Mouse (Mus musculus) gastrocnemius, postnatal 36 days (tissue): ENCODE data around the gene Tbc1d24. TPM values are rescaled to one million over a fixed set of nuclear protein-coding genes. Genes with fewer than 3 reads are reported as not detected.

Experiments used
- DNase-seq, 2 experiments: peaks; one replicate each; pipeline ENCODE4 v3.0.0; 2022
- intact Hi-C: fragments of 180-260 bp; cut with DNase I; formaldehyde crosslinking; loops from one replicate; pipeline ENCODE4 v1.15.1; 2025
- total RNA-seq, 2 experiments: library from RNA; stranded (reverse); gene quantifications; 2 replicates each; pipeline ENCODE4 v1.2.3; 2021

Gene Tbc1d24
- total RNA-seq, 2 experiments from 2014 or later, result 2.9 to 4.4 TPM

- DNase-seq, result no peak
- intact Hi-C loops, result no loop called here
These were observed 12.5 kb downstream of the Tbc1d24 start for GRCm38 (mm10) chr17:24192848-24193247.

DNA sequence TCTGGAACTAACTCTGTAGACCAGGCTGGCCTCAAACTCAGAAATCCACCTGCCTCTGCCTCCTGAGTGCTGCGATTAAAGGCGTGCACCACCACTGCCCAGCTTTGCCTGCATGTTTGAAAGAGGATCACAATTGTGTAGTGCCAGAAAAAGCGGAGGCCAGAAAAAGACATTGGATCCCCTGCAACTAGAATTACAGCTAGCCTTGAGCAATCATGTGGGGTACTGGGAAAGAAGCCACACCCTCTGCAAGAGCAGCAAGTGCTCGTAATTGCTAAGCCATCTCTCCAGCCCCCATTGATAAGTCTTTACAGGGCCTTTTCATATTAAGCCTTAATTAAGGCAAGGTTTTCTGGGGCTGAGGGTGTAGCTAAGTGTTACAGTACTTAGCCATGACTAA, 13.9 kb downstream of the Tbc1d24 start:
- DNase-seq, result no peak
- intact Hi-C loops, result no loop called here

GRCm38 (mm10) chr17:24190934-24191333, 14.4 kb downstream of the Tbc1d24 start:
- DNase-seq, result no peak
- intact Hi-C loops, result no loop called here

GRCm38 (mm10) chr17:24174259-24174658, 31.1 kb downstream of the Tbc1d24 start:
- intact Hi-C loops, result loop anchor here (5.0 kb wide), 4 partner anchors 68 to 213 kb away; partner anchors contain the start of genes Abca17 and Abca3

DNA sequence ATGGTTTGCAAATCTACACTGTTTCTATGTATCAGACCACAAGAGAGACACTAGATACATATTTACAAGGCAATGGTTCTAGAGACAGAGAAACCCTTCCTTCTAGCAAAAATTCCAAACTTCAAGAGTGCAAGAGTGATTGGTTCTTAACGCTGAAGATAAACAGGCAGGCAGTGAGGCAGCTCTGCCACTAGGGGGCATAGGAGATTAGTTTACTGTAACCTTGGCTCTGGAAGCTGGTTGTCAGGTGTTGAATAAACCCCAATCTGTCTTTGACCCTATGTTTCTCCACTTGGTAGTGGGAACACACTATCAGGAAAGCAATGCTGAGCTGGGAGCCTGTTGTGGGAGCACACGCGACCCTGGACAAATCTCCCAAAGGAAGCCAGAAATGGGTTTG, 31.9 kb downstream of the Tbc1d24 start:
- DNase-seq, result peak in 1 of 2 experiments; percentile 52
- intact Hi-C loops, result loop anchor here (5.0 kb wide), 4 partner anchors 69 to 214 kb away; partner anchors contain the start of genes Abca17 and Abca3

More at GRCm38 (mm10) chr17:24174259-24174658, 31.1 kb downstream of the Tbc1d24 start:
- no peak for DNase-seq

- DNase-seq, result no peak
- intact Hi-C loops, result loop anchor here (5.0 kb wide), 4 partner anchors 71 to 216 kb away; partner anchors contain the start of genes Abca17 and Abca3
These were observed 33.6 kb downstream of the Tbc1d24 start for GRCm38 (mm10) chr17:24171738-24172137.

DNA sequence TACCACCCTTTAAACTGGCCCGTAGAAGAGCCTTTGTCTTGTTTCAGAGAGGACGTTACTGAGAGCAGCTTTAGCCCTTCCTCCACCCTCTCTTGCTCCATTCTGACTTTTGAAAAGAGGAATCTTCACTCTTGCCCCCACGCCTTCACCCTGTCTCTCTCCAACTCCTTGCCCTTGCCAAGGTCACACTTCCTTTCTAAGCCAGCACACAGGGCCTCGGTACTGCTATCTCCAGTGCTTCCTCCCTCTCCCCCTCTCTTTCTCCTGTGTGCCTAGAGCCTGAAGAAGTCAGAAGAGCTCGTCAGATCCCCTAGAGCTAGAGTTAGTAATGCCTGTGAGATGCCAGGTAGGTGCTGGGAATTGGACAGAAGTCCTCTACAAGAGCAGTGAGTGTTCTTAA, 34.6 kb downstream of the Tbc1d24 start:
- DNase-seq, result no peak
- intact Hi-C loops, result loop anchor here (5.0 kb wide), 4 partner anchors 72 to 217 kb away; partner anchors contain the start of genes Abca17 and Abca3

- DNase-seq, result no peak
- intact Hi-C loops, result loop anchor here (5.0 kb wide), 4 partner anchors 72 to 217 kb away; partner anchors contain the start of genes Abca17 and Abca3
These were observed 35.2 kb downstream of the Tbc1d24 start for GRCm38 (mm10) chr17:24170125-24170524.

- DNase-seq, result peak; percentile 94 to 97
These were observed 35.9 kb downstream of the Tbc1d24 start, which contains the start of gene Atp6v0c for GRCm38 (mm10) chr17:24169317-24170065. Gene Atp6v0c (minus strand): TSS chr17:24169702.

GRCm38 (mm10) chr17:24168590-24169277, 36.6 kb downstream of the Tbc1d24 start:
- peak in 1 of 2 experiments; percentile 35 for DNase-seq
- intact Hi-C loops, result no loop called here

More at GRCm38 (mm10) chr17:24169317-24170065, 35.9 kb downstream of the Tbc1d24 start, which contains the start of gene Atp6v0c:
- intact Hi-C loops, result loop anchor here (5.0 kb wide), 4 partner anchors 73 to 218 kb away; partner anchors contain the start of genes Abca17 and Abca3

DNA sequence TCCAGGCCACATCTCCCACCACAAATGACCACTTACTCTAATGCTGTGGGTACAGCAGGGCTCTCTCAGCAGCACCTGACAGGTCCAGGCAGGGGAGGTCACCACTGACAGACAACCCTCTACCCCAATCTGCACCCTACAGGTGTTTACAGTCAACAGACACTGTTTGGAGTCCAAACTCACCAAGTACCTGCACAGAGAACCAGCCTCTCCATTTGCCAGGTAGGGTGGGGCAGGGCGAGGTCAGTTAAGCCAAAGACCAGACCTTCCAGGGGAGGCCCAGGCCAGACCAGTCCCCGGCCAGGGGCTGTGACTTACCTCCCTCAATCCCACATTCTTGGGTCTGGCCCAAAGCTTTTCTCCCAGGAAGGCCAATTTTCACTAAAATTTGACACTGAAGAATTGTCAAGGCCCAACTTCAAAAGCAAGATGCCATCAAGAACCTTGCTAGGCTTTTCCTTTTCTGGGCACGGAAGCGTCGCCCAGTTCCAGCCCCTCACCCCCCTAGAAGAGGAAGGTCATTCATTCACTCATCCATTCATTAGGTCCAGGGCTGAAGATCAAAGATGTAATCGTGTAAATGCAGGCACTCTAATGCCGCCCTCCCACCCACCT, 37.4 kb downstream of the Tbc1d24 start:
- intact Hi-C loops, result no loop called here

GRCm38 (mm10) chr17:24167120-24167519, 38.2 kb downstream of the Tbc1d24 start:
- DNase-seq, result no peak
- intact Hi-C loops, result no loop called here

More for the DNA sequence above, 37.4 kb downstream of the Tbc1d24 start:
- no peak for DNase-seq

DNA sequence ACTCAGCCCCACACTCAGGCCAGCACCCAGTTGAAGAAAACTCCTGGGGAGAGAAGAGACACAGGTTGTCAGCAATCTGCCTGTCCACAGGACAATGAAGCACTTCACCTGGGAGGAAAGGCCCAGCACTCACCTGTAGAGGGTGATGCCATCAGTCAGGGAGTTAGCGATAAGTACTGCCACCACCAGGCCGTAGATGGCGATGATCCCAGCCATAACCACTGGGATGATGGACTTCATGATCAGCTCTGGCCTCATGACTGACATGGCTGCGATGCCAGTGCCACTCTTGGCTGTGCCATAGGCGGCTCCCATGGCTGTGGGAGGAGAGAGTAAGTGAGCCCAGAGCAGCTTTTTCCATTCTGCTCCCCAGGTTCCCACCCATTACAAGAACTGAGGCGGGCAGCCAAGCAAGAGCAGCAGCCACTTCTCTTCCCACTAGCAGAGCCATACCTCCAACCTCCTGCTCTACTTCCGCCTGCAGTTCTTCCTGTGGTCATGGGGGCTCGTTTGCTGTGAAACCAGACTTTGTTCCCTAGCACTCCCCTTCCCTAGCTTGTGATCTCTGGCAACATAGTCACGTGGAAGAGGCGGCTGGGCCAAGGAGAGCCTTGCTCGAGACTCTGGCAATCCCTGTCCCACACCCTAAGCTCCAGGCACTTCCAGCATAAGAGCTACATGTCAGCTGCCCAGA, 40.6 kb downstream of the Tbc1d24 start:
- no peak for DNase-seq
- intact Hi-C loops, result no loop called here

GRCm38 (mm10) chr17:24163176-24163962, 42.0 kb downstream of the Tbc1d24 start, which contains the start of gene Amdhd2:
Gene Amdhd2 (minus strand): TSS chr17:24163766.
- intact Hi-C loops, result no loop called here
- DNase-seq, result peak; percentile 96 to 98

GRCm38 (mm10) chr17:24162584-24163175, 42.7 kb downstream of the Tbc1d24 start:
- intact Hi-C loops, result no loop called here
- DNase-seq, result no peak

DNA sequence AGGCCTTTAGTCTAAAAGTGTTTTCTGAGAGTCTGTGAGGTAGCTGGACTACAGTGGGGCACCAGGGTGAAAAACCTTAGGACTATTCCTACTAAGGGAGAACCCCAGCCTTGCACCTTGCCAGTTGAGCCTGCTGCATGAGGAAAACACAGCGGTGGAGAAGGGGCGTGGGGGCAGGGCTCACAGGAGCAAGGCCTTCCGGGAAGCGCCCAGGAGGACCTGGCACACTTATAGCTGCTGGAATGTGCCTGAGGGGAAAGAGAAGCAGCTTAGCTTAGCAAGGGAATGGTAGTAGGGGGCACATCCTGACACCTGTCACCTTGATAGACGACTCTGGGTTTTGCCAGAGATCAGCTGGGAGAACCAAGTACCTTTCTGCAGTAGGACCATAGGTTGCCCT, 43.9 kb downstream of the Tbc1d24 start:
- DNase-seq, result no peak
- intact Hi-C loops, result no loop called here

DNA sequence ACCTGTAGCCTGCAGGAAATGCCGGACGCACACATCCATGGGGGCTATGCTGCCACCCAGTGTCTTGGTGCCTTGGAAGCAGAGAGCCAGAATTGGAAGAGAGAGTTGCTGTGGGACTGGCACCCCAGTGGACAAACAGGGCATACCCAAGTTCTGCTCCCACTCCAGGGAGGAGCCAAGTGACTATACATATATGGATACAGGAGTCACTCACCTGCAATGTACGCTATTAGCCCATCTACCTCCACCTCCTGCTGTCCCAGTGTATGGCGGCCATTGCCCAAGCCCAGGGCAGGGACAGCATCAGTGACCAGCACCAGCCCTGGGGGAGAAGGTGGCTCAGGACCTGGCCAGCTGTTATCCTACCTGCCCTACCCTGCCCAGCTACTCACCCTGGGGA, 47.8 kb downstream of the Tbc1d24 start:
- intact Hi-C loops, result no loop called here
- no peak for DNase-seq

DNA sequence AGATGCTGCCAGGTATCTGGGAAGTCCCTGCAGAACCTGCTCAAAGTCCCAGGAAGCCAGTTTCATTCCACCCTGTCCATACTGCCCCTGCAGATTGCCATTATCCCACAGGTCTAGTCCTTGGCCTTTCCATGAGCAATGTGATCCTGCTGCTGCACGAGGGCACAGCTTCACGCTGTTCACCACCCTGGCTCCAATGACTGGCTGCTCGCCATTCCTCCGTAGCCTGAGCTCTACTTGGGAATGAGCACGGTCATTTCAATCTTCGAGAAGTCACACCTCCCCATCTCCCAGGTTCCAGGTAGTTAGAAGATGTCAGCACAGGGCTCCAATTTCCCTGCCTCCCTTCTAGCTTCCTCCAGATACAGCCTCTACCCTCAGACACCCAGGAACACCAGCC, 48.2 kb downstream of the Tbc1d24 start:
- no peak for DNase-seq
- intact Hi-C loops, result no loop called here

DNA sequence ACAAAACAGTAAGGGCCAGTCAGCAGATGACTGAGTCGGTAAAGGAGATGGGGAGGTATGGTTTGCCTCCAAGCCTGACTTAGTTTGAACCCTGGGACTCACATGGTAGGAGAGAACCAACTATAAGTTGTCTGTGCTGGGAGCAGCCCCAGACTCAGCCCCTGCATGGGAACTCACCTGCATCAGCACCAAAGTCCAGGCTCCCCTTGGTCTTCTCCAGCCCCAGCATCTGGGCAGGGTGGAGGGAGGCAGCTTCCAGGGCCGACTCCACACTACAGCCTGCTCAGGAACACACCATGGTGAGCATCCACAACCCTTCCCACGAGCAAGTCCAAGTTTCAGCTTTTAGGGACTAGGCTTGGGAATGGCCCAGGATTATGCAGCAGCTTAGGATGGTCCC, 49.0 kb downstream of the Tbc1d24 start:
- intact Hi-C loops, result no loop called here

More for the DNA sequence above, 49.0 kb downstream of the Tbc1d24 start:
- DNase-seq, result no peak
